In genomic region chr1:154515350-154515749, GRCm38 (mm10) we compare ENCODE assay signal across 17 mouse cellular contexts.
A peak's percentile ranks its signal among the peaks of the same experiment; 100 is the strongest.
DNase-seq lines count a peak whose midpoint lies in the region; TF ChIP-seq lines count a peak whose summit lies in the region.
"Had no signal": no experiment of that assay in that cellular context is flagged by ENCODE, and none has a peak within 500 bp of the region (broad histone marks: within the 10 kb centered on the region; RNA-seq: fewer than 3 reads in every experiment).

No protein-coding gene starts in this region.

- in situ Hi-C loops in CH12.LX (cut with MboI; ENCODE audit: low pct_ligation_motif_present, low pct_unique_long_range_greater_than_20kb, low sequenced_read_pairs), result no loop called here
- in situ Hi-C loops in ES-E14 (cut with MboI; ENCODE audit: low sequenced_read_pairs in 2 of 2, unreplicated experiment in 2 of 2), result no loop called here

- no peak overlapping the region for H3K4me2 ChIP-seq in CH12.LX (ENCODE audit: insufficient read depth, low read depth, poor library complexity, severe bottlenecking)

- intact Hi-C loops in heart, postnatal 36 days (cut with DNase I), result no loop called here

- no peaks in the 10 kb centered on the region for H3K79me2 ChIP-seq in CH12.LX (replicated peaks; ENCODE audit: control insufficient read depth, extremely low read depth, insufficient read depth, poor library complexity, severe bottlenecking)

- H3K27me3 ChIP-seq in CH12.LX (replicated peaks), result no peaks in the 10 kb centered on the region

- H3K4me3 ChIP-seq in CH12.LX (replicated peaks in 1 of 3; ENCODE audit: low read depth in 2 of 3, low read length in 2 of 3, poor library complexity in 1 of 3) (no peak overlapping the region), ES-E14 (ENCODE audit: insufficient read depth in 1 of 2, low read depth in 1 of 2, low read length in 2 of 2, poor library complexity in 1 of 2, severe bottlenecking in 1 of 2) (no peak overlapping the region)

- TF ChIP-seq RAD21 in CH12.LX (IDR thresholded peaks at IDR 0.05; ENCODE audit: low read depth, low read length), result no peak

- no peaks in the 10 kb centered on the region for H3K4me1 ChIP-seq in CH12.LX (ENCODE audit: control insufficient read depth in 1 of 2, insufficient read depth in 2 of 2)
- no peaks in the 10 kb centered on the region for H3K4me1 ChIP-seq in ES-E14 (ENCODE audit: control insufficient read depth in 2 of 2, insufficient read depth in 2 of 2, low read length in 2 of 2, poor library complexity in 1 of 2)

- dilution Hi-C loops in CH12.LX (cut with MboI; ENCODE audit: extremely low pct_ligation_motif_present, extremely low pct_unique_long_range_greater_than_20kb, low sequenced_read_pairs), result no loop called here

- no peak overlapping the region for H3K9ac ChIP-seq in CH12.LX (ENCODE audit: insufficient read depth, low read depth)
- no peak overlapping the region for H3K9ac ChIP-seq in ES-E14 (ENCODE audit: insufficient read depth, low read depth, low read length, poor library complexity, severe bottlenecking)

- no peak overlapping the region for H3K27ac ChIP-seq in CH12.LX (ENCODE audit: insufficient read depth, low read depth)
- no peak overlapping the region for H3K27ac ChIP-seq in ES-E14 (ENCODE audit: insufficient read depth, low read depth, low read length, poor library complexity, severe bottlenecking)

- no peaks in the 10 kb centered on the region for H3K36me3 ChIP-seq in CH12.LX (replicated peaks in 1 of 2; ENCODE audit: control insufficient read depth in 1 of 2, insufficient read depth in 1 of 2, low read length in 1 of 2)
- no peaks in the 10 kb centered on the region for H3K36me3 ChIP-seq in ES-E14 (ENCODE audit: control insufficient read depth, insufficient read depth, low read length, poor library complexity, severe bottlenecking)
- H3K36me3 ChIP-seq: G1E had no signal

- DNase-seq in CH12.LX (ENCODE audit: extremely low read depth), result no peak
- DNase-seq in ES-E14 (ENCODE audit: low read depth, low spot score), result no peak
- no peak for DNase-seq in heart, postnatal 36 days
- DNase-seq in embryo, embryonic 10.5 days (ENCODE audit: low spot score), result no peak
- DNase-seq: adrenal gland, adult 2 months; adrenal gland, adult 8-10 months; adrenal gland, postnatal 10 days; adrenal gland, postnatal 14 days; adrenal gland, postnatal 25 days; adrenal gland, postnatal 36 days; B cell, adult 2 months; cerebellum, adult 11 months; cerebellum, adult 11-12 months; cerebellum, adult 18-20 months; cerebellum, adult 2 months; cerebellum, adult 8-10 months had no signal

- H3K9me3 ChIP-seq in CH12.LX (replicated peaks; ENCODE audit: low read length), result no peaks in the 10 kb centered on the region
- H3K9me3 ChIP-seq in ES-E14 (ENCODE audit: control insufficient read depth, insufficient read depth, low read depth, low read length), result no peaks in the 10 kb centered on the region
- H3K9me3 ChIP-seq: G1E had no signal

- TF ChIP-seq CTCF in CH12.LX (conservative IDR thresholded peaks at IDR 0.05 in 1 of 2, IDR thresholded peaks at IDR 0.05 in 1 of 2; ENCODE audit: low read depth in 2 of 2, low read length in 2 of 2), result no peak

- TF ChIP-seq EP300 in CH12.LX (IDR thresholded peaks at IDR 0.05; ENCODE audit: low read length), result no peak

- no peak for TF ChIP-seq POLR2A in CH12.LX (IDR thresholded peaks at IDR 0.05; ENCODE audit: low read depth, low read length)

TF ChIP-seq in CH12.LX, 34 proteins besides CTCF, POLR2A, EP300 and RAD21:
- 0 out of 2 replicates have a peak, but pooled peaks have one; percentile 55 for TF ChIP-seq MAFK (IDR thresholded peaks at IDR 0.05; ENCODE audit: insufficient replicate concordance, low read length)
- no peak for TF ChIP-seq RCOR1 (conservative IDR thresholded peaks at IDR 0.05; ENCODE audit: low read depth, low read length)

TF ChIP-seq in ES-E14, 5 proteins besides CTCF, POLR2A, EP300 and RAD21:
- TF ChIP-seq ZNF384 (IDR thresholded peaks at IDR 0.05; ENCODE audit: low read depth, low read length), result no peak
- TF ChIP-seq MAFK (IDR thresholded peaks at IDR 0.05; ENCODE audit: insufficient read depth, low read depth, low read length), result 0 out of 2 replicates have a peak, but pooled peaks have one; percentile 56
